Mouse (Mus musculus): ENCODE measurements around the gene Rasal2. TPM values are rescaled to one million over a fixed set of nuclear protein-coding genes. Genes with fewer than 3 reads are reported as not detected.

Rasal2 gene
- polyA plus RNA-seq, 1 experiment from 2014 or later = 42.4 TPM

- 46% methylated on average over 2 of the region's 2 CpGs for WGBS
- H3K4me3 ChIP-seq = no peak overlapping the region
Observed at GRCm38 (mm10) chr1:157230386-157230785, 182.0 kb downstream of the Rasal2 start.

GRCm38 (mm10) chr1:157225013-157225412 lies 187.4 kb downstream of the Rasal2 start:
- H3K27me3 ChIP-seq = no peaks in the 10 kb centered on the region
- ATAC-seq (ENCODE audit: low FRiP score, low read depth) = no peak
- H3K36me3 ChIP-seq = peaks cover 3% of the 10 kb centered on the region; the same call in 1 of the 2 replicates
- H3K9ac ChIP-seq = no peak overlapping the region
- H3K9me3 ChIP-seq = no peaks in the 10 kb centered on the region
- WGBS = 93% methylated on average over 6 of the region's 6 CpGs
- H3K4me1 ChIP-seq (replicated peaks) = no peaks in the 10 kb centered on the region
- no peak overlapping the region for H3K4me3 ChIP-seq
- H3K4me2 ChIP-seq = no peak overlapping the region
- no peak overlapping the region for H3K27ac ChIP-seq (replicated peaks)

More at GRCm38 (mm10) chr1:157230386-157230785, 182.0 kb downstream of the Rasal2 start:
- Histone ChIP-seq H3K4me2 (no peak overlapping the region), H3K9me3 (no peaks in the 10 kb centered on the region), H3K9ac (no peak overlapping the region), H3K4me1 (replicated peaks) (peaks cover 10% of the 10 kb centered on the region), H3K36me3 (peaks cover 3% of the 10 kb centered on the region; the same call in 1 of the 2 replicates), H3K27me3 (no peaks in the 10 kb centered on the region), H3K27ac (replicated peaks) (no peak overlapping the region)
- 0 out of 2 replicates have a peak, but pooled peaks have one; percentile 3 for ATAC-seq (ENCODE audit: low FRiP score, low read depth)

- 88% methylated on average over 3 of the region's 3 CpGs for WGBS
Observed at GRCm38 (mm10) chr1:157220910-157221309, 191.5 kb downstream of the Rasal2 start.

GRCm38 (mm10) chr1:157220466-157220865 lies 191.9 kb downstream of the Rasal2 start:
- H3K36me3 ChIP-seq = no peaks in the 10 kb centered on the region
- H3K4me1 ChIP-seq (replicated peaks) = no peaks in the 10 kb centered on the region
- no peak for ATAC-seq (ENCODE audit: low FRiP score, low read depth)
- WGBS = 95% methylated on average over 1 of the region's 1 CpGs
- H3K27me3 ChIP-seq = no peaks in the 10 kb centered on the region
- no peak overlapping the region for H3K4me2 ChIP-seq
- H3K9me3 ChIP-seq = no peaks in the 10 kb centered on the region
- H3K9ac ChIP-seq = no peak overlapping the region
- no peak overlapping the region for H3K27ac ChIP-seq (replicated peaks)
- no peak overlapping the region for H3K4me3 ChIP-seq

More at GRCm38 (mm10) chr1:157220910-157221309, 191.5 kb downstream of the Rasal2 start:
- H3K9ac ChIP-seq = no peak overlapping the region
- H3K36me3 ChIP-seq = no peaks in the 10 kb centered on the region
- no peak overlapping the region for H3K27ac ChIP-seq (replicated peaks)
- no peaks in the 10 kb centered on the region for H3K4me1 ChIP-seq (replicated peaks)
- H3K4me2 ChIP-seq = no peak overlapping the region
- no peaks in the 10 kb centered on the region for H3K27me3 ChIP-seq
- no peak for ATAC-seq (ENCODE audit: low FRiP score, low read depth)
- H3K9me3 ChIP-seq = no peaks in the 10 kb centered on the region
- no peak overlapping the region for H3K4me3 ChIP-seq

GRCm38 (mm10) chr1:157208754-157209153 lies 203.6 kb downstream of the Rasal2 start:
- H3K4me3 ChIP-seq = no peak overlapping the region
- peaks cover 3% of the 10 kb centered on the region; the same call in 1 of the 2 replicates for H3K36me3 ChIP-seq
- H3K4me1 ChIP-seq (replicated peaks) = no peaks in the 10 kb centered on the region
- no peak overlapping the region for H3K9ac ChIP-seq
- no peaks in the 10 kb centered on the region for H3K27me3 ChIP-seq
- H3K4me2 ChIP-seq = no peak overlapping the region
- H3K9me3 ChIP-seq = 0 out of 2 replicates have a peak, but pooled peaks cover 5% of the 10 kb centered on the region
- 20% methylated on average over 1 of the region's 1 CpGs for WGBS
- no peak overlapping the region for H3K27ac ChIP-seq (replicated peaks)
- ATAC-seq (ENCODE audit: low FRiP score, low read depth) = no peak

- H3K27ac ChIP-seq (replicated peaks) = no peak overlapping the region
- ATAC-seq (ENCODE audit: low FRiP score, low read depth) = no peak
- no peaks in the 10 kb centered on the region for H3K9me3 ChIP-seq
- no peaks in the 10 kb centered on the region for H3K4me1 ChIP-seq (replicated peaks)
- H3K36me3 ChIP-seq = no peaks in the 10 kb centered on the region
- no peak overlapping the region for H3K4me2 ChIP-seq
- H3K4me3 ChIP-seq = no peak overlapping the region
- WGBS = 67% methylated on average over 4 of the region's 4 CpGs
- no peaks in the 10 kb centered on the region for H3K27me3 ChIP-seq
- no peak overlapping the region for H3K9ac ChIP-seq
Observed at GRCm38 (mm10) chr1:157205685-157206084, 206.7 kb downstream of the Rasal2 start.

- Histone ChIP-seq H3K9me3 (no peaks in the 10 kb centered on the region), H3K4me3 (no peak overlapping the region), H3K4me1 (replicated peaks) (peaks cover 19% of the 10 kb centered on the region), H3K27ac (replicated peaks) (no peak overlapping the region), H3K4me2 (no peak overlapping the region), H3K27me3 (no peaks in the 10 kb centered on the region), H3K36me3 (no peaks in the 10 kb centered on the region), H3K9ac (no peak overlapping the region)
- 74% methylated on average over 3 of the region's 3 CpGs for WGBS
- ATAC-seq (ENCODE audit: low FRiP score, low read depth) = no peak
Observed at GRCm38 (mm10) chr1:157183043-157183442, 229.4 kb downstream of the Rasal2 start.

GRCm38 (mm10) chr1:157182431-157182830 lies 230.0 kb downstream of the Rasal2 start:
- Histone ChIP-seq H3K4me2 (no peak overlapping the region), H3K36me3 (0 out of 2 replicates have a peak, but pooled peaks cover under 1% of the 10 kb centered on the region), H3K9ac (no peak overlapping the region), H3K4me3 (no peak overlapping the region), H3K4me1 (replicated peaks) (peaks cover 19% of the 10 kb centered on the region), H3K9me3 (no peaks in the 10 kb centered on the region), H3K27me3 (no peaks in the 10 kb centered on the region), H3K27ac (replicated peaks) (no peak overlapping the region)
- ATAC-seq (ENCODE audit: low FRiP score, low read depth) = no peak
- 41% methylated on average over 5 of the region's 5 CpGs for WGBS

GRCm38 (mm10) chr1:157181081-157181480 lies 231.3 kb downstream of the Rasal2 start:
- ATAC-seq (ENCODE audit: low FRiP score, low read depth) = peak; percentile 65
- Histone ChIP-seq H3K9ac (no peak overlapping the region), H3K27ac (replicated peaks) (peak overlapping the region; percentile 50; the same call in 1 of the 2 replicates), H3K4me2 (no peak overlapping the region), H3K4me3 (no peak overlapping the region), H3K4me1 (replicated peaks) (peaks cover 19% of the 10 kb centered on the region), H3K9me3 (no peaks in the 10 kb centered on the region), H3K27me3 (no peaks in the 10 kb centered on the region), H3K36me3 (0 out of 2 replicates have a peak, but pooled peaks cover 5% of the 10 kb centered on the region)

- H3K4me1 ChIP-seq (replicated peaks) = peaks cover 19% of the 10 kb centered on the region
- no peaks in the 10 kb centered on the region for H3K27me3 ChIP-seq
- H3K4me3 ChIP-seq = no peak overlapping the region
- WGBS = 37% methylated on average over 9 of the region's 9 CpGs
- peaks cover 19% of the 10 kb centered on the region for H3K36me3 ChIP-seq
- H3K4me2 ChIP-seq = peak overlapping the region; percentile 36
- no peak overlapping the region for H3K9ac ChIP-seq
- no peak for ATAC-seq (ENCODE audit: low FRiP score, low read depth)
- no peak overlapping the region; the same call in 1 of the 2 replicates for H3K27ac ChIP-seq (replicated peaks)
- no peaks in the 10 kb centered on the region for H3K9me3 ChIP-seq
Observed at GRCm38 (mm10) chr1:157178988-157179764, 233.2 kb downstream of the Rasal2 start.

GRCm38 (mm10) chr1:157169292-157169691 lies 243.1 kb downstream of the Rasal2 start:
- H3K27ac ChIP-seq (replicated peaks) = no peak overlapping the region
- ATAC-seq (ENCODE audit: low FRiP score, low read depth) = no peak
- H3K9me3 ChIP-seq = no peaks in the 10 kb centered on the region
- 76% methylated on average over 8 of the region's 8 CpGs for WGBS
- H3K27me3 ChIP-seq = no peaks in the 10 kb centered on the region
- peaks cover 8% of the 10 kb centered on the region; the same call in 1 of the 2 replicates for H3K36me3 ChIP-seq
- no peak overlapping the region for H3K4me2 ChIP-seq
- no peaks in the 10 kb centered on the region for H3K4me1 ChIP-seq (replicated peaks)
- no peak overlapping the region for H3K9ac ChIP-seq
- no peak overlapping the region for H3K4me3 ChIP-seq

- ATAC-seq (ENCODE audit: low FRiP score, low read depth) = no peak
- Histone ChIP-seq H3K4me1 (replicated peaks) (no peaks in the 10 kb centered on the region), H3K27me3 (no peaks in the 10 kb centered on the region), H3K9me3 (no peaks in the 10 kb centered on the region), H3K36me3 (peaks cover 6% of the 10 kb centered on the region; the same call in 1 of the 2 replicates), H3K4me2 (no peak overlapping the region), H3K27ac (replicated peaks) (no peak overlapping the region), H3K9ac (no peak overlapping the region), H3K4me3 (no peak overlapping the region)
- WGBS = 87% methylated on average over 7 of the region's 7 CpGs
Observed at GRCm38 (mm10) chr1:157168891-157169290, 243.5 kb downstream of the Rasal2 start.

Data from hindbrain, embryonic 15.5 days (tissue).